Mouse (Mus musculus) neural tube, embryonic 14.5 days (tissue): ENCODE data around the gene Isyna1. TPM values are rescaled to one million over a fixed set of nuclear protein-coding genes. Genes with fewer than 3 reads are reported as not detected.

Experiments
- ATAC-seq: fragments of 200-750 bp; cut with Nextera tagmentation; 2 replicates; pipeline ENCODE4 v1.8.0; 2017; ENCODE audit warnings: low read depth, mild to moderate bottlenecking, moderate TSS enrichment, moderate library complexity
- H3K27ac ChIP-seq: fragments of 300-500 bp; sonication (generic); 2 replicates; pipeline ENCODE4 v1.5.1; 2014; ENCODE audit warnings: low read depth, mild to moderate bottlenecking, control low read depth, low read length, moderate library complexity, mixed read lengths
- H3K27me3 ChIP-seq: fragments of 300-500 bp; sonication (generic); 2 replicates; pipeline ENCODE4 v1.6.1; 2014; ENCODE audit warnings: low read length; ENCODE audit not compliant: control insufficient read depth, insufficient read depth
- H3K36me3 ChIP-seq: fragments of 300-500 bp; sonication (generic); 2 replicates; pipeline ENCODE4 v1.6.1; 2014; ENCODE audit warnings: low read length, mixed read lengths; ENCODE audit not compliant: control insufficient read depth, insufficient read depth
- H3K4me1 ChIP-seq: fragments of 300-500 bp; sonication (generic); 2 replicates; pipeline ENCODE4 v1.6.1; 2014; ENCODE audit warnings: low read length; ENCODE audit not compliant: control insufficient read depth, insufficient read depth
- H3K4me2 ChIP-seq: fragments of 300-500 bp; sonication (generic); 2 replicates; pipeline ENCODE4 v1.6.1; 2014; ENCODE audit warnings: mild to moderate bottlenecking, low read depth, low read length, control low read depth
- H3K4me3 ChIP-seq: fragments of 300-500 bp; sonication (generic); 2 replicates; pipeline ENCODE4 v1.5.1; 2014; ENCODE audit warnings: low read depth, low read length, control low read depth, mixed read lengths
- H3K9ac ChIP-seq: fragments of 300-500 bp; sonication (generic); replicated peaks from 2 replicates; pipeline ENCODE4 v1.6.1; 2014; ENCODE audit warnings: low read depth, mild to moderate bottlenecking, control low read depth, low read length, mixed read lengths
- H3K9me3 ChIP-seq: fragments of 300-500 bp; sonication (generic); 2 replicates; pipeline ENCODE4 v1.6.1; 2016; ENCODE audit warnings: low read length; ENCODE audit not compliant: control insufficient read depth
- WGBS: fragments of 180-500 bp; shearing (Covaris S2); extraction: QIAGEN DNeasy Blood & Tissue Kit; methylation state at CpG from one replicate; pipeline ENCODE4 v1.1.7; 2014; 5-methylcytosine and 5-hydroxymethylcytosine counted together
- polyA plus RNA-seq: library from polyadenylated mRNA; unstranded; fragments of >200 nt; fragmentation: Nextera tagmentation; extraction: Ambion mirVana; gene quantifications from 2 replicates; pipeline ENCODE4 v1.2.1, GENCODE M21; 2014

The Isyna1 gene
- 65.5 and 73.3 TPM in 2 replicates for polyA plus RNA-seq

DNA sequence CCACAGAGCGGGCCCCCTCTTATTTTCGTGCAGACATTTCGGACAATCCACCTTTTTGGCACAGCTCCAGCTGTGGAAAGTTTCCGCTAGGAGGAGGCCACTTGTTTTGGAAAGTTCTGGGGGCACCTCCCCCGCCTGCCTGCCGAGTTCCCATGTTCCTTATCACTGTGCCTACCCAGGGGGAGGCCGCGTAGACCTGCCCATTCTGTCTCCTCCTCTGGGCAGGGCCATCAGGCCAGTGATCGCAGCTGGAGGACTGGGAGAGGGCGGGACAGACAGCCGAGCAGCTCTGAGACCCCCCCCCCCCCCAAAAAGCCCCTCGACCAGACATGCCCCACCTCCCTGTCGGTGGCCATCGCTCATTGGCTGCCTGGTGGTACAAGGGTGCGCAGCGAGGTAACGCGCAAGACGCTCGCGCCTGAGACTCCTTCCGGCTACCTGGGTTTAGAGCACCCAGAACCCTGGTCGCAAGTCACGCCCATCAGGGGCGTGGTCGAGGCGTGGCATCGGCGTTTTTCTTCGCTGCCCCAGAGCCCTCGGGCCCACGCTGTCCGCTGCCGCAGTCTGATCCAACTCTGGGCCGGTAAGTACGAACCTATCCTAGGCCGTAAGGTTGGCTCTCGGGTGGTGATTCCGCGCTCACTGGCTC lies at the start of gene Isyna1:
Gene Isyna1 (plus strand): TSS at position 413 of the 649 bp plus-strand sequence.
- WGBS: under 1% methylated on average over 40 of the region's 40 CpGs
- peak within 1 kb of the TSS; percentile 73 for H3K9ac ChIP-seq
- H3K27me3 ChIP-seq: no peaks in the 10 kb centered on the region
- H3K4me3 ChIP-seq: peak within 1 kb of the TSS; percentile 62
- peaks cover 35% of the 10 kb centered on the region for H3K4me1 ChIP-seq
- H3K36me3 ChIP-seq: peaks cover 8% of the 10 kb centered on the region
- H3K27ac ChIP-seq: peak within 1 kb of the TSS; percentile 71
- peak; percentile 84 for ATAC-seq
- H3K4me2 ChIP-seq: peak within 1 kb of the TSS; percentile 97
- H3K9me3 ChIP-seq: no peaks in the 10 kb centered on the region

DNA sequence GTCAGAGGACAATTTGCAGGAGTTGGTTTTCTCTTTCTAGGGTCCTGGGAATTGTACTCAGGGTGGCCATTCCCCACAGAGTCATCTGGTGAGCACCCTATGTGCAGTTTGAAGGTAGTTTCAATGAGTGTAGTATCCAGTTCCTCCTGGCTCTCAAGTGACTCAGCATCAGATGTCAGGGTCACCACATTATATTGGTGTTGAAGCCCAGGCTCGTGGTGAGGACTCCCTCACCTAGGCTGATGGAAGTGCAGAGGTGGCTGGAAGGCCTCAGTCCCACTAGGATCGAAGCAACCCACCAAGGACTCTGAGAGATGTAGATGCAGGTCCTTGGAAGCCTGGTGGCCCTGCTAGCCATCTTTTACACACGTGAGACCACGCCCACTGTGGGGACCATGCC lies 47.8 kb upstream of the Isyna1 start:
- Histone ChIP-seq H3K27me3 (no peaks in the 10 kb centered on the region), H3K27ac (no peak overlapping the region), H3K4me1 (peaks cover 2% of the 10 kb centered on the region; the same call in 1 of the 2 replicates), H3K9ac (no peak overlapping the region), H3K9me3 (no peaks in the 10 kb centered on the region), H3K4me2 (no peak overlapping the region), H3K4me3 (no peak overlapping the region), H3K36me3 (no peaks in the 10 kb centered on the region)
- ATAC-seq: no peak
- 95% methylated on average over 4 of the region's 4 CpGs for WGBS

DNA sequence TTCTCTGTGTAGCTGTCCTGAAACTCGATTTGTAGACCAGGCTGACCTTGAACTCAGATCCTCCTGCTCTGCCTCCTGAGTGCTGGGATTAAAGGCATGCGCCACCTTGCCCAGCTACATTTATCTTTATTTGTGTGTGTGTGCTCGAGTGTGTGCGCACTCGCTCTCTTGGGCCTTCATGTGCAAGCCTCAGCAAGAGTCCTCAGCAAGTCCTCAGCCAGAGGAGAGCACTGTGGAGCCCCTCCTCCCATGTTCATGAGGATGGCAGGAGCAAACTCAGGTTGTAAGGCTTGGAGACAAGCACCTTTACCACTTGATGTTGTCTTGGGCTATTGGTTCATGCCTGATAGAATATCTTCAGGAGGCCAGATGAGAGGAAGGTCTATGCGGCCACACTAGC lies 46.4 kb upstream of the Isyna1 start:
- WGBS: 93% methylated on average over 6 of the region's 6 CpGs
- no peaks in the 10 kb centered on the region for H3K4me1 ChIP-seq
- no peak for ATAC-seq
- no peak overlapping the region for H3K4me2 ChIP-seq
- no peaks in the 10 kb centered on the region for H3K36me3 ChIP-seq
- H3K27ac ChIP-seq: no peak overlapping the region
- H3K4me3 ChIP-seq: no peak overlapping the region
- no peak overlapping the region for H3K9ac ChIP-seq
- H3K9me3 ChIP-seq: no peaks in the 10 kb centered on the region
- H3K27me3 ChIP-seq: no peaks in the 10 kb centered on the region

DNA sequence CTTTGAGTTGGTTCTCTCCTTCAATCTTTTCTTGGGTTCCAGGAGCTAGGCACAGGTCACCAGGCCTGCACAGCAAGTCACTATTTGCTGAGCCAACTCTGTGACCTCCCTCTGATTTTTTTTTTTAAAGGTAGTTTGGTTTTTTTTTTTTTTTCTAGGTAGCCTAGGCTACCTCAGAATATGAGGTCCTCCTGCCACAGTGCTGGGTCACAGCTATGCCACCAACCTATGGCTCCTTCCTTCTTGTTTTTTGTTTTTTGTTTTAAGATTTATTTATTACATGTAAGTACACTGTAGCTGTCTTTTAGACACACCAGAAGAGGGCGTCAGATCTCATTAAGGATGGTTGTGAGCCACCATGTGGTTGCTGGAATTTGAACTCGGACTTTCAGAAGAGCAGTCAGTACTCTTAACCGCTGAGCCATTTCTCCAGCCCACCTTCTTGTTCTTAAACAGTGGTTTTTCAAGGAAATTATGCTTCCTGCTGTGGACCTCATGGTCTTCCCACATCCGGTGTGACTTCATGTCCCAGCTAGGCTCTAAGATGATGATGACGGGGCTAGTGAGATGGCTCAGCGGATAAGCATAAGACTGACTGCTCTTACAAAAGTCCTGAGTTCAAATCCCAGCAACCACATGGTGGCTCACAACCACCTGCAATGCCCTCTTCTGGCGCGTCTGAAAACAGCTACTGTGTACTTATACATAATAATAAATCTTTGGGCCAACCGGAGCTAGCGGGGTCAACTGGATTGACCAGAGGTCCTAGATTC lies 44.6 kb upstream of the Isyna1 start:
- no peaks in the 10 kb centered on the region for H3K36me3 ChIP-seq
- H3K4me2 ChIP-seq: no peak overlapping the region
- H3K27ac ChIP-seq: no peak overlapping the region
- no peak overlapping the region for H3K4me3 ChIP-seq
- WGBS: 93% methylated on average over 10 of the region's 10 CpGs
- H3K9ac ChIP-seq: no peak overlapping the region
- ATAC-seq: no peak
- peaks cover 9% of the 10 kb centered on the region; the same call in 1 of the 2 replicates for H3K4me1 ChIP-seq
- no peaks in the 10 kb centered on the region for H3K9me3 ChIP-seq
- H3K27me3 ChIP-seq: no peaks in the 10 kb centered on the region

DNA sequence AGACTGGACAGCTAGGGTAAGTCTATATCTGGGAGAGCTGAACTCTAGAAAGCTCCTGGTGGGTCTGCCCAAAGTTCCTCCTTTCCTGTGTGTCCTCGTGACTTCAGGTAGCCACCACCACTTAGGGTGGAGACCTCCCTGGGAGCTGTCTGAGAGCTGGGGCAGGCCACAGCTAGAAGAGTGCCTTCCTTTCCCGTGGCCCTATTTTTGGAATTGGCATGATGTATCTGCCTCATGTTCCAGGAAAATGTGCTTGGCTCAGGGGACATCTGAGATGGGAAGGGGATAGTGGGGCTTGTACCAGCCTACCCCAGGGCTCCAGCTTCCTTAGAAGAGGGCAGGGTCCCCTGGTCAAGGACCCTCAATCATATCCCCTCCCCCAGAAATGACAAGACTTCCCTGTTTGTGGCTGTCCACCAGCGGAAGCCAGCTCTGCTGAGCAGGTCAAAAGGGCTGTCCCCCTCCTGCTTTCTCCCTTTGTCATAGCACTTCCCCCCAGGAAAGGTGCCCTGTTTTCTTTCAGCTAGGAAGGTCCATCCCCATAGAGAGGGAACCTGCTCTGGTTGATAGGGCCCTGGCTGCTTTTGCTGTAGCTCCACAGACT lies 42.5 kb upstream of the Isyna1 start:
- Histone ChIP-seq H3K27ac (no peak overlapping the region), H3K9me3 (no peaks in the 10 kb centered on the region), H3K4me2 (no peak overlapping the region), H3K9ac (no peak overlapping the region), H3K27me3 (no peaks in the 10 kb centered on the region), H3K4me1 (peaks cover 9% of the 10 kb centered on the region; the same call in 1 of the 2 replicates), H3K36me3 (no peaks in the 10 kb centered on the region), H3K4me3 (no peak overlapping the region)
- WGBS: 82% methylated on average over 3 of the region's 3 CpGs
- no peak for ATAC-seq

DNA sequence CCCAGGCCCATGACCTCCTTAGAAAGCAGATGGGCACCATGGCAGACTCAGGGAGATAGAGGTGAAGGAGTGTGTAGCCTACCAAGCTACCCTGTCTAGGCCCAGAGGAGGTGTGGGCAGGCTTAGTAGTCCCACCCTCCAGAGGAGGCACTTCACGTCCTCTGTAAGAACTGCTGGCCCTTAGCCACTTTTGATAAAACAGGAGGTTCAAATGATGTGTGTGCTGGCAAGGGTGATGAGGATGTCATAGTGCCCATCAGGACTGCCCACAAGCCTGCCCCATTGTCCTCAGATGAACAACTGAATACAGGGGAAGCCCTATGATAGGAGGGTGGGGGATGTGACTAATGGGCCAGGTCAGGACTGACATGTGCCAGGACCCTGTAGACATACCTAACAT lies 41.3 kb upstream of the Isyna1 start:
- ATAC-seq: no peak; the same call in 1 of the 2 replicates
- no peak overlapping the region for H3K9ac ChIP-seq
- 59% methylated on average over 1 of the region's 1 CpGs for WGBS

DNA sequence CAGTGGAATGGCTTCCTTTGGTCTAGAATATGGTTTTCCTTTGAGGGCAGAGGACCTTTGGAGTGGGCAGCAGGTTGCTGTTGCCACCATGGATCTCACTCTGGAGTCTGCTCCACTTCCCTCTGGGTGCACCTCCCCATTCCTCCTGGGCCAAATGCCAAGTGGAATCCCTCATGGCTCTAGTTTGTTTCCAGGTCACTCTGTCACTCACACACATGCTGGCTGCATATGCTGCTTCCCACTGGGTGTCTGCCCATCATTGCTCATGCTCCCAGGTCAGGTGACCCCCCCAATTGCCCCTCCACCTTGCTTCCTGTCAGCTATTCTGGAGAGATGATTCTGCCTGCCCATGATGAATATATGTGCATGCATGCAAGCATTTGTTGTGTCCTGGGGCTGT lies 40.4 kb upstream of the Isyna1 start:
- H3K4me3 ChIP-seq: no peak overlapping the region
- H3K4me2 ChIP-seq: no peak overlapping the region
- no peaks in the 10 kb centered on the region for H3K27me3 ChIP-seq
- ATAC-seq: no peak
- H3K27ac ChIP-seq: peak overlapping the region; percentile 18; the same call in 1 of the 2 replicates
- peaks cover 9% of the 10 kb centered on the region; the same call in 1 of the 2 replicates for H3K4me1 ChIP-seq
- H3K9ac ChIP-seq: no peak overlapping the region
- H3K9me3 ChIP-seq: no peaks in the 10 kb centered on the region
- H3K36me3 ChIP-seq: no peaks in the 10 kb centered on the region

More for the DNA sequence above, 41.3 kb upstream of the Isyna1 start:
- no peak overlapping the region for H3K4me2 ChIP-seq
- no peaks in the 10 kb centered on the region for H3K27me3 ChIP-seq
- H3K9me3 ChIP-seq: no peaks in the 10 kb centered on the region
- H3K4me3 ChIP-seq: no peak overlapping the region
- H3K36me3 ChIP-seq: no peaks in the 10 kb centered on the region
- H3K4me1 ChIP-seq: peaks cover 9% of the 10 kb centered on the region; the same call in 1 of the 2 replicates
- no peak overlapping the region for H3K27ac ChIP-seq

DNA sequence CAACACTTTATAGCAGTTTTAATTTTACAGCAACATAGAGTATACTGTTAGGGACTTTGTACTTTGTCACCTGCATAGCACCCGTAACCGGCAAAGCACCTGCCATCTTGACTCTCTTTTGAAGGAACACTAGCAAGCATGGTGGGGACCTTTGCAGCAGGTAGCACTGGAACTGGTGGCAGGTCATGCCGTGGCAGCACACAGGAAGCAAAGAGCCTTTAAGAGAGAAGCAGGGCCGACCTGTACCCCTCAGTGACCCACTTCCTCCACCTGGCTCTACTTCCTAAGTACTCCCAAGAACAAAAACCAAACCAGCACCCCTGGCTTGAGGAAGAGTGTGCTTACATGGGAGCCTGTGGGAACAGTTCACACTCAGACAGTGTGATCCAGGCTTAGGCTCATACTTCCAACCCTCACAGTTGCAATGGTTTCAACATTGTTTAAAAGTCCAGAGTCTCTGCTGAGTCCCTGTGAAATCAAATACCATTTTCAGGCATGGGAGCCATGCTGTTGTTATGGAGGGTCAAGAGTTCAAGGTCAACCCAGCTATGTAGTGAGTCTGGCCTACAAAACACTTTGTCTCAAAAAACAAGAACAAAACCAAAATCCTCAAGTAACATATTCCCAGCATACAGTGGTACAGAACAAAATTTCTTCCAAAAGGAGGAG lies 39.0 kb upstream of the Isyna1 start:
- Histone ChIP-seq H3K36me3 (no peaks in the 10 kb centered on the region), H3K4me2 (no peak overlapping the region), H3K9ac (no peak overlapping the region), H3K27ac (no peak overlapping the region), H3K9me3 (no peaks in the 10 kb centered on the region), H3K27me3 (no peaks in the 10 kb centered on the region), H3K4me1 (peaks cover 9% of the 10 kb centered on the region; the same call in 1 of the 2 replicates), H3K4me3 (no peak overlapping the region)
- no peak for ATAC-seq
- 91% methylated on average over 4 of the region's 4 CpGs for WGBS
